Mouse (Mus musculus) limb, embryonic 13.5 days (tissue): ENCODE measurements around the gene Lrmda. TPM values are rescaled to one million over a fixed set of nuclear protein-coding genes. Genes with fewer than 3 reads are reported as not detected.
"Not testable (repeated sequence)": the region's sequence is repeated elsewhere in the genome, so short reads cannot be mapped to it uniquely, and the experiment has no call there.

Experiments used
- ATAC-seq: fragments of 200-750 bp; cut with Nextera tagmentation; 2 replicates; pipeline ENCODE4 v1.8.0; 2017; ENCODE audit warnings: low read depth, moderate number of reproducible peaks, moderate TSS enrichment; ENCODE audit not compliant: low FRiP score
- H3K27ac ChIP-seq: fragments of 300-500 bp; sonication (generic); 2 replicates; pipeline ENCODE4 v1.5.1; 2015; ENCODE audit warnings: inconsistent platforms, mild to moderate bottlenecking, moderate library complexity
- H3K27me3 ChIP-seq: fragments of 300-500 bp; sonication (generic); 2 replicates; pipeline ENCODE4 v1.6.1; 2015; ENCODE audit warnings: mild to moderate bottlenecking, inconsistent platforms
- H3K36me3 ChIP-seq: fragments of 300-500 bp; sonication (generic); 2 replicates; pipeline ENCODE4 v1.6.1; 2015; ENCODE audit warnings: inconsistent platforms, mild to moderate bottlenecking, moderate library complexity
- H3K4me1 ChIP-seq: fragments of 300-500 bp; sonication (generic); 2 replicates; pipeline ENCODE4 v1.6.1; 2015; ENCODE audit warnings: inconsistent platforms
- H3K4me2 ChIP-seq: fragments of 300-500 bp; sonication (generic); replicated peaks from 2 replicates; pipeline ENCODE4 v1.6.1; 2015; ENCODE audit warnings: inconsistent platforms, mild to moderate bottlenecking, moderate library complexity
- H3K4me3 ChIP-seq: fragments of 300-500 bp; sonication (generic); 2 replicates; pipeline ENCODE4 v1.5.1; 2015; ENCODE audit warnings: moderate library complexity, mild to moderate bottlenecking, inconsistent platforms
- H3K9ac ChIP-seq: fragments of 300-500 bp; sonication (generic); 2 replicates; pipeline ENCODE4 v1.6.1; 2015; ENCODE audit warnings: mild to moderate bottlenecking, inconsistent platforms
- H3K9me3 ChIP-seq: fragments of 300-500 bp; sonication (generic); 2 replicates; pipeline ENCODE4 v1.6.1; 2016; ENCODE audit warnings: inconsistent platforms
- WGBS: fragments of 180-500 bp; shearing (Covaris S2); methylation state at CpG from one replicate; pipeline ENCODE4 v1.1.7; 2015; 5-methylcytosine and 5-hydroxymethylcytosine counted together
- polyA plus RNA-seq: library from polyadenylated mRNA; unstranded; fragments of >200 nt; fragmentation: Nextera tagmentation; extraction: Ambion mirVana; gene quantifications from 2 replicates; pipeline ENCODE4 v1.2.1, GENCODE M21; 2015

Lrmda gene
- polyA plus RNA-seq, 1 experiment from 2014 or later, result 0.38 TPM

GRCm38 (mm10) chr14:22801714-22802113, 782.2 kb downstream of the Lrmda start:
- Histone ChIP-seq H3K27me3 (peaks cover 10% of the 10 kb centered on the region), H3K4me1 (peaks cover 14% of the 10 kb centered on the region)
- WGBS, result 81% methylated on average over 4 of the region's 4 CpGs
- not testable (repeated sequence) for H3K4me3 ChIP-seq, H3K9me3 ChIP-seq, ATAC-seq, H3K9ac ChIP-seq, H3K4me2 ChIP-seq, H3K27ac ChIP-seq, H3K36me3 ChIP-seq

GRCm38 (mm10) chr14:22807324-22807723, 787.8 kb downstream of the Lrmda start:
- Histone ChIP-seq H3K36me3 (no peaks in the 10 kb centered on the region), H3K27me3 (peaks cover 12% of the 10 kb centered on the region), H3K9me3 (no peaks in the 10 kb centered on the region), H3K4me3 (no peak overlapping the region), H3K27ac (no peak overlapping the region), H3K4me2 (peak overlapping the region; percentile 59; the same call in 1 of the 2 replicates), H3K9ac (no peak overlapping the region), H3K4me1 (peaks cover 41% of the 10 kb centered on the region)
- ATAC-seq, result no peak
- 6% methylated on average over 3 of the region's 3 CpGs for WGBS

- peak overlapping the region; percentile 18; the same call in 1 of the 2 replicates for H3K4me3 ChIP-seq
- H3K4me2 ChIP-seq, result peak overlapping the region; percentile 59
- H3K36me3 ChIP-seq, result no peaks in the 10 kb centered on the region
- no peak overlapping the region for H3K27ac ChIP-seq
- under 1% methylated on average over 20 of the region's 20 CpGs for WGBS
- ATAC-seq, result peak; percentile 86
- H3K9ac ChIP-seq, result 0 out of 2 replicates have a peak overlapping the region, but pooled peaks have one; percentile 39
- H3K27me3 ChIP-seq, result peaks cover 15% of the 10 kb centered on the region
- H3K4me1 ChIP-seq, result peaks cover 43% of the 10 kb centered on the region
- H3K9me3 ChIP-seq, result no peaks in the 10 kb centered on the region
Measured at GRCm38 (mm10) chr14:22807726-22808594, 788.4 kb downstream of the Lrmda start.

- 0 out of 2 replicates have a peak, but pooled peaks have one; percentile 28 for ATAC-seq
- Histone ChIP-seq H3K36me3 (no peaks in the 10 kb centered on the region), H3K27ac (peak overlapping the region; percentile 39; the same call in 1 of the 2 replicates), H3K27me3 (peaks cover 15% of the 10 kb centered on the region), H3K4me1 (peaks cover 47% of the 10 kb centered on the region), H3K9me3 (no peaks in the 10 kb centered on the region), H3K4me2 (no peak overlapping the region), H3K4me3 (no peak overlapping the region), H3K9ac (no peak overlapping the region)
- WGBS, result 35% methylated on average over 5 of the region's 5 CpGs
Measured at GRCm38 (mm10) chr14:22808595-22809166, 789.2 kb downstream of the Lrmda start.

- Histone ChIP-seq H3K9ac (no peak overlapping the region), H3K4me3 (no peak overlapping the region), H3K4me2 (no peak overlapping the region), H3K4me1 (peaks cover 50% of the 10 kb centered on the region), H3K27ac (no peak overlapping the region), H3K36me3 (no peaks in the 10 kb centered on the region), H3K27me3 (peaks cover 15% of the 10 kb centered on the region), H3K9me3 (no peaks in the 10 kb centered on the region)
- 73% methylated on average over 3 of the region's 3 CpGs for WGBS
- ATAC-seq, result no peak
Measured at GRCm38 (mm10) chr14:22809229-22809628, 789.7 kb downstream of the Lrmda start.

GRCm38 (mm10) chr14:22810531-22810930, 791.0 kb downstream of the Lrmda start:
- H3K27me3 ChIP-seq, result peaks cover 11% of the 10 kb centered on the region
- H3K36me3 ChIP-seq, result no peaks in the 10 kb centered on the region
- H3K9ac ChIP-seq, result no peak overlapping the region
- H3K4me2 ChIP-seq, result no peak overlapping the region
- no peak for ATAC-seq
- no peak overlapping the region for H3K4me3 ChIP-seq
- no peaks in the 10 kb centered on the region for H3K9me3 ChIP-seq
- WGBS, result 67% methylated on average over 1 of the region's 1 CpGs
- H3K27ac ChIP-seq, result no peak overlapping the region
- H3K4me1 ChIP-seq, result peaks cover 53% of the 10 kb centered on the region

GRCm38 (mm10) chr14:22812824-22813223, 793.3 kb downstream of the Lrmda start:
- no peak overlapping the region for H3K9ac ChIP-seq
- ATAC-seq, result no peak
- H3K27ac ChIP-seq, result no peak overlapping the region
- WGBS, result 36% methylated on average over 6 of the region's 6 CpGs
- peaks cover 42% of the 10 kb centered on the region for H3K4me1 ChIP-seq
- H3K9me3 ChIP-seq, result no peaks in the 10 kb centered on the region
- no peak overlapping the region for H3K4me3 ChIP-seq
- no peaks in the 10 kb centered on the region for H3K36me3 ChIP-seq
- 0 out of 2 replicates have a peak, but pooled peaks cover 3% of the 10 kb centered on the region for H3K27me3 ChIP-seq
- H3K4me2 ChIP-seq, result no peak overlapping the region

GRCm38 (mm10) chr14:22813389-22813788, 793.9 kb downstream of the Lrmda start:
- ATAC-seq, result no peak
- H3K9ac ChIP-seq, result no peak overlapping the region
- no peak overlapping the region for H3K27ac ChIP-seq
- H3K4me3 ChIP-seq, result no peak overlapping the region
- no peaks in the 10 kb centered on the region for H3K36me3 ChIP-seq
- H3K4me2 ChIP-seq, result no peak overlapping the region
- 0 out of 2 replicates have a peak, but pooled peaks cover 3% of the 10 kb centered on the region for H3K27me3 ChIP-seq
- WGBS, result 14% methylated on average over 7 of the region's 7 CpGs
- no peaks in the 10 kb centered on the region for H3K9me3 ChIP-seq
- H3K4me1 ChIP-seq, result peaks cover 43% of the 10 kb centered on the region

- no peak overlapping the region for H3K4me2 ChIP-seq
- peaks cover 30% of the 10 kb centered on the region for H3K4me1 ChIP-seq
- H3K9ac ChIP-seq, result no peak overlapping the region
- WGBS, result 49% methylated on average over 9 of the region's 9 CpGs
- no peak for ATAC-seq
- H3K36me3 ChIP-seq, result no peaks in the 10 kb centered on the region
- no peaks in the 10 kb centered on the region for H3K9me3 ChIP-seq
- H3K27me3 ChIP-seq, result 0 out of 2 replicates have a peak, but pooled peaks cover 3% of the 10 kb centered on the region
- no peak overlapping the region for H3K4me3 ChIP-seq
- no peak overlapping the region for H3K27ac ChIP-seq
Measured at GRCm38 (mm10) chr14:22814811-22815345, 795.4 kb downstream of the Lrmda start.

GRCm38 (mm10) chr14:22817346-22818201, 798.1 kb downstream of the Lrmda start:
- peaks cover 25% of the 10 kb centered on the region for H3K4me1 ChIP-seq
- H3K27ac ChIP-seq, result no peak overlapping the region
- ATAC-seq, result no peak

GRCm38 (mm10) chr14:22818202-22818530, 798.7 kb downstream of the Lrmda start:
- Histone ChIP-seq H3K27me3 (no peaks in the 10 kb centered on the region), H3K9ac (no peak overlapping the region), H3K4me2 (no peak overlapping the region), H3K36me3 (no peaks in the 10 kb centered on the region), H3K4me3 (no peak overlapping the region), H3K27ac (no peak overlapping the region), H3K9me3 (no peaks in the 10 kb centered on the region), H3K4me1 (peaks cover 23% of the 10 kb centered on the region)
- no peak for ATAC-seq
- 46% methylated on average over 3 of the region's 3 CpGs for WGBS

More at GRCm38 (mm10) chr14:22817346-22818201, 798.1 kb downstream of the Lrmda start:
- no peak overlapping the region for H3K9ac ChIP-seq
- no peaks in the 10 kb centered on the region for H3K36me3 ChIP-seq
- H3K4me3 ChIP-seq, result no peak overlapping the region
- no peaks in the 10 kb centered on the region for H3K9me3 ChIP-seq
- 0 out of 2 replicates have a peak, but pooled peaks cover 3% of the 10 kb centered on the region for H3K27me3 ChIP-seq
- 54% methylated on average over 6 of the region's 6 CpGs for WGBS
- H3K4me2 ChIP-seq, result no peak overlapping the region
